Mouse (Mus musculus) testis, adult 2 months (tissue): ENCODE measurements around the gene Hist1h2ad. TPM values are rescaled to one million over a fixed set of nuclear protein-coding genes. Genes with fewer than 3 reads are reported as not detected.
"Not testable (repeated sequence)": the region's sequence is repeated elsewhere in the genome, so short reads cannot be mapped to it uniquely, and the experiment has no call there.

Experiments used
- H3K27ac ChIP-seq: fragments of 200-500 bp; 2 replicates; pipeline ENCODE4 v1.5.1; 2012; ENCODE audit warnings: low read depth, low read length; ENCODE audit not compliant: control insufficient read depth, insufficient read depth
- H3K27me3 ChIP-seq: fragments of 200-500 bp; 2 replicates; pipeline ENCODE4 v1.6.1; 2012; ENCODE audit warnings: mild to moderate bottlenecking, low read length, moderate library complexity; ENCODE audit not compliant: control insufficient read depth, insufficient read depth
- H3K36me3 ChIP-seq: fragments of 200-500 bp; 2 replicates; pipeline ENCODE4 v1.6.1; 2012; ENCODE audit warnings: mild to moderate bottlenecking, low read length; ENCODE audit not compliant: control insufficient read depth, insufficient read depth
- H3K4me1 ChIP-seq: fragments of 200-500 bp; 2 replicates; pipeline ENCODE4 v1.6.1; 2012; ENCODE audit warnings: low read length; ENCODE audit not compliant: control insufficient read depth, insufficient read depth
- H3K4me3 ChIP-seq: fragments of 200-500 bp; 2 replicates; pipeline ENCODE4 v1.5.1; 2012; ENCODE audit warnings: low read depth, mild to moderate bottlenecking, low read length, moderate library complexity, mixed read lengths; ENCODE audit not compliant: control insufficient read depth
- CTCF ChIP-seq: fragments of 200-500 bp; IDR thresholded peaks from 2 replicates; pipeline ENCODE4 v1.5.1; 2012; ENCODE audit warnings: low read depth, mild to moderate bottlenecking, inconsistent platforms, low read length, moderate library complexity; ENCODE audit not compliant: control insufficient read depth, insufficient read depth, insufficient replicate concordance
- POLR2A ChIP-seq: fragments of 200-500 bp; IDR thresholded peaks from 2 replicates; pipeline ENCODE4 v1.6.1; 2012; ENCODE audit warnings: low read depth, mild to moderate bottlenecking, inconsistent platforms, low read length, moderate library complexity; ENCODE audit not compliant: control insufficient read depth
- polyA plus RNA-seq: library from polyadenylated mRNA; depleted of rRNA; stranded (reverse); fragments of >200 nt; gene quantifications from 2 replicates; pipeline ENCODE4 v1.2.3, GENCODE M21; 2012

The Hist1h2ad gene
- polyA plus RNA-seq, 1 experiment: 1.0 TPM

DNA sequence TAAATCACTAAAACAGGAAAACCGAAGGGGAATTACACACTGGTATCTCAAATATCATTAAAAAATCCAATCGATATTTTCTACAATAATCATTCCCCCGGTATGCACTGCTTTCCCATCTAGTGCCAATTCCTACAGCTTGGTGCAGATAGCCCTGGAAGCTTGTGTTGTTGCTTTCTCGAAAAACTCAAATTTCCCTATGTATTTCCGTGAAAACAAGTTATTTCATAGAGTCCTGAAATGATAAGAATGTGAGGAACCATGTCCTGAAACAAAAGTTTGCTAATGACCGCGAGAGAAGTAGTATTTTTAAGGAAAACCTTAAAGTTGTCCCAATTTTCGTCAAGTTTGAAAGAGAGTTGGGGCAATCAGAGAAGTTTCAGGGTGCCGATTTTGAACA lies 19.8 kb upstream of the Hist1h2ad start:
- Histone ChIP-seq H3K4me3 (no peak overlapping the region), H3K27me3 (no peaks in the 10 kb centered on the region), H3K36me3 (no peaks in the 10 kb centered on the region), H3K4me1 (peaks cover 3% of the 10 kb centered on the region), H3K27ac (no peak overlapping the region)
- no peak for TF ChIP-seq CTCF
- no peak for TF ChIP-seq POLR2A

DNA sequence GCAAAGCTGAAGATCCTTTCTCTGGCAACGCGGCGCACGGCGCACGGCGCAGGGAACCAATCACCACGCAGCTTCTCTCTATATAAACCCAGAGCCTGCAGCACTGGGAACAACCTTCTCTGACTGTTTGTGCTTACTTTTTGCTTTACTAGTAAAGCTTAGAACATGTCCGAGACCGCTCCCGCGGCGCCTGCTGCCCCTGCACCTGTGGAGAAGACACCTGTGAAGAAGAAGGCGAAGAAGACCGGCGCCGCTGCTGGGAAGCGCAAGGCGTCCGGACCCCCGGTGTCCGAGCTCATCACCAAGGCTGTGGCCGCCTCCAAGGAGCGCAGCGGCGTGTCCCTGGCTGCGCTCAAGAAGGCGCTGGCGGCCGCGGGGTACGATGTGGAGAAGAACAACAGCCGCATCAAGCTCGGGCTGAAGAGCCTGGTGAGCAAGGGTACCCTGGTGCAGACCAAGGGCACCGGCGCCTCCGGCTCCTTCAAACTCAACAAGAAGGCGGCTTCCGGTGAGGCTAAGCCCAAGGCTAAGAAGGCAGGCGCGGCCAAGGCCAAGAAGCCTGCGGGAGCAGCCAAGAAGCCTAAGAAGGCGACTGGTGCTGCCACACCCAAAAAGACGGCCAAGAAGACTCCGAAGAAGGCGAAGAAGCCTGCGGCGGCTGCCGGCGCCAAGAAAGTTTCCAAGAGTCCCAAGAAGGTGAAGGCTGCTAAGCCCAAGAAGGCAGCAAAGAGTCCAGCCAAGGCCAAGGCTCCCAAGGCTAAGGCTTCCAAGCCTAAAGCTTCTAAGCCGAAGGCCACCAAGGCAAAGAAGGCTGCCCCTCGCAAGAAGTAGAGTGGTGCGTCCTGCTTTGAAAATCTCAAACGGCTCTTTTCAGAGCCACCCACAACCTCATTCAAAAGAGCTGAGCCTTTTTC lies 19.0 kb upstream of the Hist1h2ad start:
- peak; percentile 39; the same call in 1 of the 2 replicates for TF ChIP-seq POLR2A
- no peak for TF ChIP-seq CTCF
- H3K27ac ChIP-seq: peak overlapping the region; percentile 76
- no peaks in the 10 kb centered on the region for H3K27me3 ChIP-seq
- H3K4me3 ChIP-seq: peak overlapping the region; percentile 66
- peaks cover 3% of the 10 kb centered on the region for H3K4me1 ChIP-seq
- no peaks in the 10 kb centered on the region for H3K36me3 ChIP-seq

DNA sequence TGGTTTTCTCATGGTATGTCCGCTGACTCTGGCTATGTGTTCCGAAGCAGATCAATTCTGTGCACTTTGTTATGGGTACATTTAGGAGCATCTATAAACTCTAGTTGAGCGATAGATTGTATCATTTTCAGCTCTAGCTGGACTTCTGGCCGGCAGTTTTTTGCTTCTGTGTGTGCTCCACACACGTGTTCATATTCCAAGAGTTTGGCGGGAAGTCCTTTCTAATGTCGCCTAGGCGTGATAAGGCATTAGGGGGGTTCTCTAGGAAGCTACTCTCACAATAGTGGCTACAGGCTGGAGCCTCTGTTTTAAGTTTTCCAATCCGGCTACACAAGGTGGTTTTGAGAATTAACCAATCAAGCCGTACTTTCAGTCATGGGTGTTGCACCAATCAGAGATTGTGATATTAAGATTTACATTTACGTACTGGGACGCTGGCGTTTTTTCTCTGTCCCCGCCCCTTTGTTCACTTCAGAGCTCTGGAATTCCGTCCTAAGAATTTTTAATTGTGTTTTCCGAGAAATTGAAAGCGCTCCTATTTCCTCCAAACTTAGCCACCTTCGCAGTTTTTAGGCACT lies 18.3 kb upstream of the Hist1h2ad start:
- peaks cover 3% of the 10 kb centered on the region for H3K4me1 ChIP-seq
- no peaks in the 10 kb centered on the region for H3K27me3 ChIP-seq
- peak overlapping the region; percentile 76 for H3K27ac ChIP-seq
- H3K36me3 ChIP-seq: no peaks in the 10 kb centered on the region
- TF ChIP-seq POLR2A: no peak
- no peak for TF ChIP-seq CTCF
- peak overlapping the region; percentile 66 for H3K4me3 ChIP-seq

DNA sequence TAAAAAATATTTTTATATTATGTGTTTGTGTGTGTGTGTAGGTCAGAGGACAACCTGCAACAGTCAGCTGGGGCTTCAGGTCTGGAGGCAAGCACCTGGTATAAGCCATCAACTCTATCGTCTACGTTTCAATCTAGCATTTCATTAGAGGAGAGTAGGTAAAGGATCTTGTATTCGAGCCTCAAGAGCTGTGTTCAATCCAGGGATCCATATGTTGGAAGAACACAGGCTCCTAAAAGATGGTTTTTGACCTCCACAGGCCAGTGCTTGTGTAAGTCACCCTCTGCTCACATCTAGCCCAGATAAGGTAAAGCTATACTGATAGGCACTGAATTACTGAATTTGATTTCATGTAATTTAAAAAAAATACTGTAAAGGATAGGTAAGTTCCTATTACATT lies 17.3 kb upstream of the Hist1h2ad start:
- TF ChIP-seq CTCF (no peak), POLR2A (no peak)
- Histone ChIP-seq H3K27ac (no peak overlapping the region), H3K4me3 (no peak overlapping the region; the same call in 1 of the 2 replicates), H3K27me3 (no peaks in the 10 kb centered on the region), H3K36me3 (no peaks in the 10 kb centered on the region), H3K4me1 (no peaks in the 10 kb centered on the region; the same call in 1 of the 2 replicates)

- not testable (repeated sequence) for H3K27me3 ChIP-seq, H3K27ac ChIP-seq, H3K4me3 ChIP-seq
Measured at GRCm38 (mm10) chr13:23560699-23561098, 13.5 kb upstream of the Hist1h2ad start.

GRCm38 (mm10) chr13:23561531-23561882 lies 12.7 kb upstream of the Hist1h2ad start:
- not testable (repeated sequence) for H3K27me3 ChIP-seq, H3K36me3 ChIP-seq, H3K4me3 ChIP-seq, H3K4me1 ChIP-seq, H3K27ac ChIP-seq

More at GRCm38 (mm10) chr13:23560699-23561098, 13.5 kb upstream of the Hist1h2ad start:
- H3K4me1 ChIP-seq, H3K36me3 ChIP-seq: not testable (repeated sequence)

GRCm38 (mm10) chr13:23561883-23562659 lies 12.1 kb upstream of the Hist1h2ad start, which contains the start of gene Hist1h3e:
Gene Hist1h3e, minus strand, starts transcription at chr13:23562369.
- peak; percentile 83 for TF ChIP-seq POLR2A
- H3K36me3 ChIP-seq, H3K4me1 ChIP-seq, H3K27me3 ChIP-seq: not testable (repeated sequence)
- Histone ChIP-seq H3K4me3 (peak within 1 kb of the TSS; percentile 81), H3K27ac (peak within 1 kb of the TSS; percentile 75)
